10 mouse cellular contexts compared by ENCODE assay signal in genomic region chr19:11121016-11121420, GRCm38 (mm10). TPM values are rescaled to one million over a fixed set of nuclear protein-coding genes. Genes with fewer than 3 reads are reported as not detected.
A peak's percentile ranks its signal among the peaks of the same experiment; 100 is the strongest.
DNase-seq lines count a peak whose midpoint lies in the region; ATAC-seq and TF ChIP-seq lines count a peak whose summit lies in the region.
"Not testable (repeated sequence)": the region's sequence is repeated elsewhere in the genome, so short reads cannot be mapped to it uniquely, and the experiment has no call there.
"Had no signal": no experiment of that assay in that cellular context is flagged by ENCODE, and none has a peak within 500 bp of the region (broad histone marks: within the 10 kb centered on the region; RNA-seq: fewer than 3 reads in every experiment).

No protein-coding gene starts in this region.

- H3K4me3 ChIP-seq in hindbrain, embryonic 13.5 days = peak overlapping the region; percentile 37
- H3K4me3 ChIP-seq in lung, postnatal 0 days (ENCODE audit: low read depth, low read length) = peak overlapping the region; percentile 29
- H3K4me3 ChIP-seq in neural tube, embryonic 14.5 days (ENCODE audit: low read depth, low read length) = peak overlapping the region; percentile 29

- peak overlapping the region; percentile 48 for H3K4me2 ChIP-seq in hindbrain, embryonic 13.5 days
- H3K4me2 ChIP-seq in lung, postnatal 0 days (replicated peaks; ENCODE audit: low read depth, low read length) = peak overlapping the region; percentile 35
- H3K4me2 ChIP-seq in neural tube, embryonic 14.5 days (ENCODE audit: low read depth, low read length) = peak overlapping the region; percentile 31; the same call in 1 of the 2 replicates

- not testable (repeated sequence) for TF ChIP-seq EP300 in lung, postnatal 0 days (IDR thresholded peaks at IDR 0.05)

- H3K27me3 ChIP-seq in hindbrain, embryonic 13.5 days; lung, postnatal 0 days (replicated peaks; ENCODE audit: insufficient read depth, low read length); neural tube, embryonic 14.5 days (ENCODE audit: control insufficient read depth, insufficient read depth, low read length): not testable (repeated sequence)

- H3K36me3 ChIP-seq in hindbrain, embryonic 13.5 days; lung, postnatal 0 days (ENCODE audit: insufficient read depth, low read length); neural tube, embryonic 14.5 days (ENCODE audit: control insufficient read depth, insufficient read depth, low read length): not testable (repeated sequence)

- not testable (repeated sequence) for H3K9me3 ChIP-seq in hindbrain, embryonic 13.5 days; lung, postnatal 0 days (ENCODE audit: low read length); neural tube, embryonic 14.5 days (ENCODE audit: control insufficient read depth, low read length)

- not testable (repeated sequence) for TF ChIP-seq CTCF in lung, postnatal 0 days (IDR thresholded peaks at IDR 0.05)

- peak; percentile 49 for DNase-seq in adrenal gland, adult 2 months
- DNase-seq in embryo, embryonic 10.5 days (ENCODE audit: low spot score) = peak; percentile 22
- peak; percentile 14 for DNase-seq in gastrocnemius, postnatal 10 days
- DNase-seq in layer of hippocampus, postnatal 10 days (ENCODE audit: low spot score in 2 of 2) = peak; percentile 17 to 28
- peak; percentile 11 for DNase-seq in lung, postnatal 0 days (ENCODE audit: low spot score)
- DNase-seq in thymus, postnatal 0 days (ENCODE audit: low spot score) = peak; percentile 11

- not testable (repeated sequence) for H3K4me1 ChIP-seq in hindbrain, embryonic 13.5 days (replicated peaks); lung, postnatal 0 days (ENCODE audit: insufficient read depth, low read depth, low read length); neural tube, embryonic 14.5 days (ENCODE audit: control insufficient read depth, insufficient read depth, low read length)

- H3K27ac ChIP-seq in hindbrain, embryonic 13.5 days; lung, postnatal 0 days (ENCODE audit: low read length); neural tube, embryonic 14.5 days (ENCODE audit: low read depth, low read length): not testable (repeated sequence)

- 1% methylated on average over 19 of the region's 38 CpGs for WGBS in hindbrain, embryonic 13.5 days
- WGBS in lung, postnatal 0 days = under 1% methylated on average over 7 of the region's 38 CpGs
- WGBS in neural tube, embryonic 14.5 days = 1% methylated on average over 9 of the region's 38 CpGs

- not testable (repeated sequence) for H3K9ac ChIP-seq in hindbrain, embryonic 13.5 days; lung, postnatal 0 days (replicated peaks; ENCODE audit: low read depth)
- H3K9ac ChIP-seq in neural tube, embryonic 14.5 days (replicated peaks; ENCODE audit: low read depth, low read length) = peak overlapping the region; percentile 32; the same call in 1 of the 2 replicates

- ATAC-seq in hindbrain, embryonic 13.5 days (ENCODE audit: low FRiP score) = peak; percentile 98
- peak; percentile 99 for ATAC-seq in lung, postnatal 0 days
- ATAC-seq in neural tube, embryonic 14.5 days (ENCODE audit: low read depth) = peak; percentile 98

RNA-seq across cellular contexts. Expression of gene 1700017D01Rik, which starts 9.7 kb away (rescaled TPM):
- total RNA-seq in adrenal gland, adult 2 months (2021) = not detected
- polyA plus RNA-seq in adrenal gland, adult 2 months (2012; rRNA removed) = not detected in 2 replicates
- under 1 TPM; 0.19 to 0.29 TPM for total RNA-seq in gastrocnemius, postnatal 10 days (2021)
- polyA plus RNA-seq in hindbrain, embryonic 13.5 days (2015; fragmentation: Nextera tagmentation; extraction: Ambion mirVana) = not detected in 2 replicates
- total RNA-seq in layer of hippocampus, postnatal 10 days (2021) = not detected
- polyA plus RNA-seq in lung, postnatal 0 days (2015; fragmentation: Nextera tagmentation; extraction: Ambion mirVana) = not detected in 2 replicates
- polyA plus RNA-seq in neural tube, embryonic 14.5 days (2014; fragmentation: Nextera tagmentation; extraction: Ambion mirVana) = not detected in 2 replicates
- not detected in 2 replicates for polyA plus RNA-seq in thymus, postnatal 0 days (2015; fragmentation: Nextera tagmentation; extraction: Ambion mirVana)
- total RNA-seq: gastrocnemius, adult 8-10 months; left cerebral cortex, postnatal 36 days had no signal

RNA-seq across cellular contexts. Expression of gene Ms4a8a, which starts 40.1 kb away (rescaled TPM):
- total RNA-seq in adrenal gland, adult 2 months (2021) = 1 to 10 TPM; 3.5 to 3.9 TPM
- polyA plus RNA-seq in adrenal gland, adult 2 months (2012; rRNA removed) = 0.57 and 0.95 TPM in 2 replicates
- 1 to 10 TPM in 1 of 2 experiments, under 1 TPM in 1; 0.73 to 1.1 TPM for total RNA-seq in gastrocnemius, postnatal 10 days (2021)
- not detected in 2 replicates for polyA plus RNA-seq in hindbrain, embryonic 13.5 days (2015; fragmentation: Nextera tagmentation; extraction: Ambion mirVana)
- not detected for total RNA-seq in layer of hippocampus, postnatal 10 days (2021)
- 3.3 and 4.5 TPM in 2 replicates for polyA plus RNA-seq in lung, postnatal 0 days (2015; fragmentation: Nextera tagmentation; extraction: Ambion mirVana)
- not detected in 2 replicates for polyA plus RNA-seq in neural tube, embryonic 14.5 days (2014; fragmentation: Nextera tagmentation; extraction: Ambion mirVana)
- polyA plus RNA-seq in thymus, postnatal 0 days (2015; fragmentation: Nextera tagmentation; extraction: Ambion mirVana) = 0.19 and 0.38 TPM in 2 replicates
- total RNA-seq: left cerebral cortex, postnatal 36 days had no signal

RNA-seq across cellular contexts. Expression of gene 1700025F22Rik, which starts 44.1 kb away (rescaled TPM):
- not detected for total RNA-seq in adrenal gland, adult 2 months (2021)
- not detected in 2 replicates for polyA plus RNA-seq in adrenal gland, adult 2 months (2012; rRNA removed)
- not detected for total RNA-seq in gastrocnemius, postnatal 10 days (2021)
- polyA plus RNA-seq in hindbrain, embryonic 13.5 days (2015; fragmentation: Nextera tagmentation; extraction: Ambion mirVana) = not detected in 2 replicates
- total RNA-seq in layer of hippocampus, postnatal 10 days (2021) = not detected
- not detected in 2 replicates for polyA plus RNA-seq in lung, postnatal 0 days (2015; fragmentation: Nextera tagmentation; extraction: Ambion mirVana)
- not detected in 2 replicates for polyA plus RNA-seq in neural tube, embryonic 14.5 days (2014; fragmentation: Nextera tagmentation; extraction: Ambion mirVana)
- polyA plus RNA-seq in thymus, postnatal 0 days (2015; fragmentation: Nextera tagmentation; extraction: Ambion mirVana) = not detected in 2 replicates
- total RNA-seq: gastrocnemius, adult 8-10 months; left cerebral cortex, postnatal 36 days had no signal
